Mouse (Mus musculus) small intestine, adult 2 months (tissue): Measurements from ENCODE around the gene Luzp2.

Experiments
- CTCF ChIP-seq: fragments of 200-500 bp; IDR thresholded peaks from 2 replicates; pipeline ENCODE4 v1.5.1; 2012; ENCODE audit warnings: low read depth, mild to moderate bottlenecking, control low read depth, inconsistent platforms, low read length, moderate library complexity, mixed read lengths; ENCODE audit not compliant: insufficient replicate concordance, insufficient read length; ENCODE audit errors: extremely low read depth
- POLR2A ChIP-seq: fragments of 200-500 bp; IDR thresholded peaks from 2 replicates; pipeline ENCODE4 v1.6.1; 2012; ENCODE audit warnings: low read depth, mild to moderate bottlenecking, control low read depth, inconsistent platforms, low read length, moderate library complexity

DNA sequence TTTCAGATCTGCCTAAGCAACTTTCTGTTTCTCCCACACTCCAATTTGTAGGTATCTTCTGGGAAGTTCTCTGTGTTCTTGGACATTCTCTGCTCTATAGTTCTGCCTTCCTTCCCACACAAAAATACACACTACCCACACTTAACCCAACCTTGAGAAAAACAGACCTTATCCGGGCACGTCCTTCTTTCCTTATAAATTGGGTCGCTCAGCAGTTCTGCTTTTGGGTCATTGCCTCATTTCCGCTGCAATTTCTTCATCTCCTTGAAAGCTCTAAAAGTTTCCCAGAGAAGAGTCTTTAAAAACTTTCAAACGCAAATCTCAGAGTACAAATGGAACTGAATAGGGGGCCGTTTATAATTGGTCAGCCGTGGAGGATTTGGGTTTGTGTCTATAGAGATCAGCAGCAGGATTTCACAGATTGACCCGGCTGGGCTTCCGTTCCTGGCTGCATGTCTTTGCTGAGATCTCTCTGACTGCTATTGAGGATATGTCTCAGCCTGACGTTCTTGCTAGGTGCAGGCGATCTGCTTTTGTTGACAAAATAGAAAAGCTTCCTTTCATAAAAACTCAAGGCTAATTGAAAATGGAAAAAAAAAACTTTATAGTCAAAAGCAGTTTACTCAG is 26.0 kb downstream of the Luzp2 start:
- TF ChIP-seq CTCF (no peak), POLR2A (no peak)
